28 mouse cellular contexts compared by ENCODE assay signal in the genomic region with DNA sequence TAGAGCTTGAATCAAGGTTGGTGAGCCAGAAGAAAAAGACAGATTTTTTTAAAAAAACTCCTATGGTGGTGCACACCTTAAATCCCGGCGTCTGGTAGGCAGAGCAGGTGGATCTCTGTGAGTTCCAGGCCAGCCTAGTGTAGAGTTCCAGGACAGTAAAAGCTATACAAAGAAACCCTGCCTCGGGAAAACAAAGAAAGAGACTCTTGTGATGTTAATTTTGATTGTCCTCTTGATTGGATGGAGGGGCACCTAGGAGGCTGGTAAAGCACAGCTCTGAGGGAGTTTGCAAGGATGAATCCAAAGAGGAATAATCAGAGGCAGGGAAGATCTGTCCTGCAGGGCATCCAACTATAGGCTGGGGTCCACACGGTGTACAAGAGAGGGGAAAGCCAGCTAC. TPM values are rescaled to one million over a fixed set of nuclear protein-coding genes. Genes with fewer than 3 reads are reported as not detected.
A peak's percentile ranks its signal among the peaks of the same experiment; 100 is the strongest.
DNase-seq lines count a peak whose midpoint lies in the region; ATAC-seq and TF ChIP-seq lines count a peak whose summit lies in the region.
"Had no signal": no experiment of that assay in that cellular context is flagged by ENCODE, and none has a peak within 500 bp of the region (broad histone marks: within the 10 kb centered on the region; RNA-seq: fewer than 3 reads in every experiment).

No protein-coding gene starts in this region.

- no peak overlapping the region for H3K4me2 ChIP-seq in intestine, embryonic 14.5 days (ENCODE audit: low read length)
- H3K4me2 ChIP-seq in intestine, embryonic 15.5 days (replicated peaks) = no peak overlapping the region
- no peak overlapping the region for H3K4me2 ChIP-seq in midbrain, embryonic 13.5 days (replicated peaks)
- H3K4me2 ChIP-seq in midbrain, postnatal 0 days (ENCODE audit: low read depth, low read length, poor library complexity, severe bottlenecking) = no peak overlapping the region
- H3K4me2 ChIP-seq: heart, embryonic 11.5 days; liver, embryonic 13.5 days; neural tube, embryonic 13.5 days had no signal

- no peak overlapping the region for H3K27ac ChIP-seq in intestine, embryonic 14.5 days (ENCODE audit: low read depth)
- H3K27ac ChIP-seq in intestine, embryonic 15.5 days = no peak overlapping the region
- peak overlapping the region; percentile 12; the same call in 1 of the 2 replicates for H3K27ac ChIP-seq in midbrain, embryonic 13.5 days
- no peak overlapping the region for H3K27ac ChIP-seq in midbrain, postnatal 0 days (ENCODE audit: low read depth, low read length)
- H3K27ac ChIP-seq: forebrain, embryonic 10.5 days; liver, embryonic 13.5 days; neural tube, embryonic 13.5 days had no signal

- DNase-seq in intestine, embryonic 14.5 days (ENCODE audit: low spot score) = peak; percentile 12
- no peak for DNase-seq in midbrain, postnatal 0 days (ENCODE audit: low spot score)
- peak; percentile 90 for DNase-seq in R1 (ENCODE audit: low read depth, low spot score)
- no peak for DNase-seq in yolk sac, embryonic 10.5 days (ENCODE audit: low spot score)
- DNase-seq in layer of hippocampus, adult 18-20 months (ENCODE audit: low spot score in 2 of 2) = no peak
- DNase-seq: adrenal gland, postnatal 36 days; B cell, adult 2 months; cerebellum, adult 11 months; cerebellum, postnatal 14 days; forebrain, postnatal 0 days; gastrocnemius, postnatal 14 days; heart, adult 11 months; kidney, postnatal 25 days; layer of hippocampus, postnatal 36 days; liver, embryonic 13.5 days; lung, adult 2 months; lung, postnatal 14 days had no signal

- H3K4me1 ChIP-seq in intestine, embryonic 14.5 days (replicated peaks; ENCODE audit: control insufficient read depth, insufficient read depth, low read length) = no peaks in the 10 kb centered on the region
- H3K4me1 ChIP-seq in intestine, embryonic 15.5 days (replicated peaks) = no peaks in the 10 kb centered on the region
- H3K4me1 ChIP-seq in midbrain, embryonic 13.5 days (replicated peaks) = peaks cover 26% of the 10 kb centered on the region
- H3K4me1 ChIP-seq in midbrain, postnatal 0 days (ENCODE audit: insufficient read depth, low read length) = no peaks in the 10 kb centered on the region

- WGBS in intestine, embryonic 14.5 days = 54% methylated on average over 4 of the region's 4 CpGs
- 50% methylated on average over 4 of the region's 4 CpGs for WGBS in intestine, embryonic 15.5 days
- WGBS in midbrain, embryonic 13.5 days = 19% methylated on average over 4 of the region's 4 CpGs
- 34% methylated on average over 4 of the region's 4 CpGs for WGBS in midbrain, postnatal 0 days

- no peaks in the 10 kb centered on the region for H3K9me3 ChIP-seq in intestine, embryonic 14.5 days (ENCODE audit: control insufficient read depth, low read length)
- no peaks in the 10 kb centered on the region for H3K9me3 ChIP-seq in intestine, embryonic 15.5 days
- no peaks in the 10 kb centered on the region for H3K9me3 ChIP-seq in midbrain, embryonic 13.5 days
- no peaks in the 10 kb centered on the region for H3K9me3 ChIP-seq in midbrain, postnatal 0 days (ENCODE audit: low read length)
- H3K9me3 ChIP-seq: forebrain, embryonic 10.5 days; liver, embryonic 13.5 days; neural tube, embryonic 13.5 days had no signal

- TF ChIP-seq CTCF in midbrain, postnatal 0 days (IDR thresholded peaks at IDR 0.05) = no peak

- H3K9ac ChIP-seq in intestine, embryonic 14.5 days (ENCODE audit: low read length) = no peak overlapping the region
- H3K9ac ChIP-seq in intestine, embryonic 15.5 days = no peak overlapping the region
- H3K9ac ChIP-seq in midbrain, embryonic 13.5 days (replicated peaks) = 0 out of 2 replicates have a peak overlapping the region, but pooled peaks have one; percentile 12
- H3K9ac ChIP-seq in midbrain, postnatal 0 days (replicated peaks; ENCODE audit: low read length, poor library complexity, severe bottlenecking) = no peak overlapping the region
- H3K9ac ChIP-seq: forebrain, postnatal 0 days; liver, embryonic 13.5 days; neural tube, embryonic 13.5 days had no signal

- H3K36me3 ChIP-seq in intestine, embryonic 14.5 days (ENCODE audit: control insufficient read depth, insufficient read depth, low read length) = no peaks in the 10 kb centered on the region
- H3K36me3 ChIP-seq in intestine, embryonic 15.5 days = no peaks in the 10 kb centered on the region
- H3K36me3 ChIP-seq in midbrain, embryonic 13.5 days = 0 out of 2 replicates have a peak, but pooled peaks cover 2% of the 10 kb centered on the region
- H3K36me3 ChIP-seq in midbrain, postnatal 0 days (ENCODE audit: insufficient read depth, low read length) = no peaks in the 10 kb centered on the region

- no peak for ATAC-seq in intestine, embryonic 14.5 days (replicated peaks; ENCODE audit: low FRiP score, low TSS enrichment, low read depth)
- ATAC-seq in intestine, embryonic 15.5 days = no peak
- no peak for ATAC-seq in midbrain, embryonic 13.5 days
- ATAC-seq in midbrain, postnatal 0 days (ENCODE audit: low FRiP score) = no peak
- ATAC-seq: forebrain, postnatal 0 days; intestine, postnatal 0 days had no signal

- no peak overlapping the region for H3K4me3 ChIP-seq in intestine, embryonic 14.5 days (ENCODE audit: low read depth, low read length)
- no peak overlapping the region for H3K4me3 ChIP-seq in intestine, embryonic 15.5 days (replicated peaks)
- H3K4me3 ChIP-seq in midbrain, embryonic 13.5 days (replicated peaks) = no peak overlapping the region
- no peak overlapping the region for H3K4me3 ChIP-seq in midbrain, postnatal 0 days (ENCODE audit: low read depth, low read length)
- H3K4me3 ChIP-seq: forebrain, embryonic 10.5 days; liver, embryonic 13.5 days; neural tube, embryonic 13.5 days had no signal

- no peaks in the 10 kb centered on the region for H3K27me3 ChIP-seq in intestine, embryonic 14.5 days (replicated peaks; ENCODE audit: control insufficient read depth, insufficient read depth, low read length)
- no peaks in the 10 kb centered on the region for H3K27me3 ChIP-seq in intestine, embryonic 15.5 days (replicated peaks)
- H3K27me3 ChIP-seq in midbrain, embryonic 13.5 days = no peaks in the 10 kb centered on the region
- H3K27me3 ChIP-seq in midbrain, postnatal 0 days (ENCODE audit: insufficient read depth, low read length) = no peaks in the 10 kb centered on the region
- H3K27me3 ChIP-seq: CH12.LX; liver, embryonic 13.5 days; neural tube, embryonic 13.5 days had no signal

RNA-seq across cellular contexts. Expression of gene Gm10300, which starts 56.0 kb away (rescaled TPM):
- polyA plus RNA-seq in intestine, embryonic 14.5 days (2014; fragmentation: Nextera tagmentation; extraction: Ambion mirVana) = 0.09 TPM in 1 of 2 replicates, not detected in the other
- polyA plus RNA-seq in intestine, embryonic 15.5 days (2015; fragmentation: Nextera tagmentation; extraction: Ambion mirVana) = 0.08 and 0.16 TPM in 2 replicates
- not detected in 2 replicates for polyA plus RNA-seq in midbrain, embryonic 13.5 days (2015; fragmentation: Nextera tagmentation; extraction: Ambion mirVana)
- 0.05 TPM in 1 of 2 replicates, not detected in the other for total RNA-seq in midbrain, postnatal 0 days (2014; rRNA removed)
- 0.06 TPM in 1 of 2 replicates, not detected in the other for polyA plus RNA-seq in midbrain, postnatal 0 days (2015; fragmentation: Nextera tagmentation; extraction: Ambion mirVana)
- not detected for total RNA-seq in layer of hippocampus, adult 18-20 months (2021)
- total RNA-seq: layer of hippocampus, postnatal 36 days; left cerebral cortex, postnatal 14 days had no signal
- polyA plus RNA-seq: embryonic facial prominence, embryonic 11.5 days; forebrain, embryonic 10.5 days; forebrain, postnatal 0 days; kidney, embryonic 14.5 days; testis, adult 2 months had no signal

RNA-seq across cellular contexts. Expression of gene Epb41, which starts 56.6 kb away (rescaled TPM):
- polyA plus RNA-seq in intestine, embryonic 14.5 days (2014; fragmentation: Nextera tagmentation; extraction: Ambion mirVana) = 59.6 and 65.1 TPM in 2 replicates
- 50.0 and 54.2 TPM in 2 replicates for polyA plus RNA-seq in intestine, embryonic 15.5 days (2015; fragmentation: Nextera tagmentation; extraction: Ambion mirVana)
- 120 and 122 TPM in 2 replicates for polyA plus RNA-seq in midbrain, embryonic 13.5 days (2015; fragmentation: Nextera tagmentation; extraction: Ambion mirVana)
- total RNA-seq in midbrain, postnatal 0 days (2014; rRNA removed) = 70.4 and 77.1 TPM in 2 replicates
- 29.4 and 29.9 TPM in 2 replicates for polyA plus RNA-seq in midbrain, postnatal 0 days (2015; fragmentation: Nextera tagmentation; extraction: Ambion mirVana)
- total RNA-seq in layer of hippocampus, adult 18-20 months (2021) = 10 to 100 TPM; 16.2 to 20.8 TPM

Comparison
In these comparisons a context has a peak if more than half of its experiments do, and no peak if none do; other contexts are left out.
1. DNase-seq: peak in intestine, embryonic 14.5 days (single experiment) and R1 (single experiment); none in midbrain, postnatal 0 days (single experiment), yolk sac, embryonic 10.5 days (single experiment) and layer of hippocampus, adult 18-20 months (0 of 2).